19 mouse cellular contexts compared by ENCODE assay signal in genomic region chr19:59585835-59586234, GRCm38 (mm10).
A peak's percentile ranks its signal among the peaks of the same experiment; 100 is the strongest.
DNase-seq lines count a peak whose midpoint lies in the region; ATAC-seq and TF ChIP-seq lines count a peak whose summit lies in the region.
"Had no signal": no experiment of that assay in that cellular context is flagged by ENCODE, and none has a peak within 500 bp of the region (broad histone marks: within the 10 kb centered on the region; RNA-seq: fewer than 3 reads in every experiment).

No protein-coding gene starts in this region.

- H3K36me3 ChIP-seq in heart, embryonic 10.5 days, result no peaks in the 10 kb centered on the region
- H3K36me3 ChIP-seq in heart, embryonic 11.5 days (ENCODE audit: control insufficient read depth, insufficient read depth, low read length), result no peaks in the 10 kb centered on the region
- no peaks in the 10 kb centered on the region for H3K36me3 ChIP-seq in E14TG2a.4 (ENCODE audit: insufficient read depth, low read length)
- H3K36me3 ChIP-seq in limb, embryonic 11.5 days (ENCODE audit: control insufficient read depth, insufficient read depth, low read length), result no peaks in the 10 kb centered on the region
- no peaks in the 10 kb centered on the region for H3K36me3 ChIP-seq in thymus, adult 2 months (ENCODE audit: control insufficient read depth, insufficient read depth, low read length)
- H3K36me3 ChIP-seq: embryonic facial prominence, embryonic 13.5 days; forebrain, embryonic 12.5 days; limb, embryonic 15.5 days had no signal

- peaks cover 15% of the 10 kb centered on the region; the same call in 1 of the 2 replicates for H3K27me3 ChIP-seq in heart, embryonic 10.5 days (ENCODE audit: insufficient read depth, poor library complexity, severe bottlenecking)
- no peaks in the 10 kb centered on the region for H3K27me3 ChIP-seq in heart, embryonic 11.5 days (ENCODE audit: control insufficient read depth, insufficient read depth, low read length)
- peaks cover 12% of the 10 kb centered on the region; the same call in 1 of the 2 replicates for H3K27me3 ChIP-seq in E14TG2a.4 (ENCODE audit: insufficient read depth, low read length)
- no peaks in the 10 kb centered on the region for H3K27me3 ChIP-seq in limb, embryonic 11.5 days (ENCODE audit: control insufficient read depth, insufficient read depth, low read length)
- H3K27me3 ChIP-seq in thymus, adult 2 months (ENCODE audit: control insufficient read depth, insufficient read depth, low read length), result no peaks in the 10 kb centered on the region
- H3K27me3 ChIP-seq: embryonic facial prominence, embryonic 13.5 days; limb, embryonic 15.5 days had no signal

- no peak overlapping the region for H3K9ac ChIP-seq in heart, embryonic 11.5 days (ENCODE audit: low read depth, low read length)
- H3K9ac ChIP-seq in limb, embryonic 11.5 days (ENCODE audit: low read length), result no peak overlapping the region
- H3K9ac ChIP-seq: embryonic facial prominence, embryonic 13.5 days; forebrain, embryonic 12.5 days; limb, embryonic 15.5 days had no signal

- H3K4me2 ChIP-seq in heart, embryonic 11.5 days, result no peak overlapping the region
- H3K4me2 ChIP-seq in limb, embryonic 11.5 days (ENCODE audit: low read depth, severe bottlenecking), result no peak overlapping the region
- H3K4me2 ChIP-seq: embryonic facial prominence, embryonic 13.5 days; forebrain, embryonic 12.5 days; limb, embryonic 15.5 days had no signal

- H3K9me3 ChIP-seq in heart, embryonic 10.5 days, result no peaks in the 10 kb centered on the region
- no peaks in the 10 kb centered on the region for H3K9me3 ChIP-seq in heart, embryonic 11.5 days (replicated peaks; ENCODE audit: control insufficient read depth, low read length)
- no peaks in the 10 kb centered on the region for H3K9me3 ChIP-seq in E14TG2a.4 (ENCODE audit: low read length)
- no peaks in the 10 kb centered on the region for H3K9me3 ChIP-seq in limb, embryonic 11.5 days (ENCODE audit: control insufficient read depth, low read length)
- H3K9me3 ChIP-seq: embryonic facial prominence, embryonic 13.5 days; forebrain, embryonic 12.5 days; limb, embryonic 15.5 days had no signal

- peaks cover 12% of the 10 kb centered on the region; the same call in 1 of the 2 replicates for H3K4me1 ChIP-seq in heart, embryonic 10.5 days
- no peaks in the 10 kb centered on the region; the same call in 1 of the 2 replicates for H3K4me1 ChIP-seq in heart, embryonic 11.5 days (ENCODE audit: control insufficient read depth, insufficient read depth, low read length)
- peaks cover 83% of the 10 kb centered on the region for H3K4me1 ChIP-seq in E14TG2a.4 (replicated peaks; ENCODE audit: low read depth, low read length)
- H3K4me1 ChIP-seq in limb, embryonic 11.5 days (ENCODE audit: control insufficient read depth, insufficient read depth, low read length), result peaks cover 5% of the 10 kb centered on the region
- no peaks in the 10 kb centered on the region for H3K4me1 ChIP-seq in thymus, adult 2 months (replicated peaks; ENCODE audit: control insufficient read depth, insufficient read depth, low read length)

- no peak for ATAC-seq in heart, embryonic 11.5 days (replicated peaks; ENCODE audit: insufficient number of reproducible peaks, low FRiP score, low TSS enrichment)
- no peak for ATAC-seq in limb, embryonic 11.5 days (ENCODE audit: insufficient number of reproducible peaks, low FRiP score, low TSS enrichment, low read depth)
- ATAC-seq: activated CD4-positive, CD25-positive, alpha-beta regulatory T cell, adult 4 months had no signal

- no peak overlapping the region for H3K4me3 ChIP-seq in heart, embryonic 10.5 days
- H3K4me3 ChIP-seq in heart, embryonic 11.5 days (ENCODE audit: low read depth, low read length), result no peak overlapping the region
- H3K4me3 ChIP-seq in E14TG2a.4 (replicated peaks; ENCODE audit: low read length), result peak overlapping the region; percentile 54
- no peak overlapping the region for H3K4me3 ChIP-seq in limb, embryonic 11.5 days (ENCODE audit: low read depth, low read length)
- H3K4me3 ChIP-seq in thymus, adult 2 months (ENCODE audit: control insufficient read depth, insufficient read depth, low read length), result no peak overlapping the region
- H3K4me3 ChIP-seq: embryonic facial prominence, embryonic 13.5 days; forebrain, embryonic 12.5 days; limb, embryonic 15.5 days had no signal

- TF ChIP-seq CTCF in E14TG2a.4 (conservative IDR thresholded peaks at IDR 0.05; ENCODE audit: low read length), result no peak
- TF ChIP-seq CTCF in thymus, adult 2 months (IDR thresholded peaks at IDR 0.05; ENCODE audit: borderline replicate concordance, control insufficient read depth, extremely low read depth, insufficient read depth, low read length, poor library complexity), result no peak

- 26% methylated on average over 4 of the region's 4 CpGs for WGBS in heart, embryonic 10.5 days
- WGBS in heart, embryonic 11.5 days (ENCODE audit: insufficient replicate concordance), result 22% methylated on average over 4 of the region's 4 CpGs
- WGBS in limb, embryonic 11.5 days, result 33% methylated on average over 4 of the region's 4 CpGs
- 76% methylated on average over 4 of the region's 4 CpGs for WGBS in thymus, adult 2 months

- DNase-seq in heart, embryonic 10.5 days (ENCODE audit: low spot score), result peak; percentile 63
- DNase-seq in embryo, embryonic 10 days (ENCODE audit: low spot score), result peak; percentile 57
- no peak for DNase-seq in limb, embryonic 11.5 days (ENCODE audit: low spot score)
- no peak for DNase-seq in retina, embryonic 14.5 days (ENCODE audit: low spot score)
- no peak for DNase-seq in thymus, adult 2 months
- DNase-seq in spleen, postnatal 4 days (ENCODE audit: low spot score in 2 of 2), result no peak
- DNase-seq: cerebellum, postnatal 10 days; heart, adult 18-20 months; heart, postnatal 4 days; midbrain, embryonic 14.5 days; right cerebral cortex, postnatal 4 days; thymus, adult 18-20 months had no signal

- H3K27ac ChIP-seq in heart, embryonic 10.5 days, result no peak overlapping the region
- no peak overlapping the region for H3K27ac ChIP-seq in heart, embryonic 11.5 days (ENCODE audit: low read depth, low read length)
- H3K27ac ChIP-seq in limb, embryonic 11.5 days (replicated peaks; ENCODE audit: low read depth, low read length), result 0 out of 2 replicates have a peak overlapping the region, but pooled peaks have one; percentile 1
- no peak overlapping the region for H3K27ac ChIP-seq in thymus, adult 2 months (ENCODE audit: control insufficient read depth, insufficient read depth, low read length)
- H3K27ac ChIP-seq: embryonic facial prominence, embryonic 13.5 days; forebrain, embryonic 12.5 days; kidney, postnatal 0 days had no signal

- no peak for TF ChIP-seq POLR2A in thymus, adult 2 months (IDR thresholded peaks at IDR 0.05; ENCODE audit: control insufficient read depth, extremely low read depth, insufficient read depth, low read length, poor library complexity)

Comparison
In these comparisons a context has a peak if more than half of its experiments do, and no peak if none do; other contexts are left out.
1. DNase-seq: peak in heart, embryonic 10.5 days (single experiment) and embryo, embryonic 10 days (single experiment); none in limb, embryonic 11.5 days (single experiment), retina, embryonic 14.5 days (single experiment), thymus, adult 2 months (single experiment) and spleen, postnatal 4 days (0 of 2).